Mouse (Mus musculus) heart, postnatal 0 days (tissue): ENCODE results near the gene Pofut1.

Source experiments
- CTCF ChIP-seq: IDR thresholded peaks from 2 replicates; pipeline ENCODE4 v1.5.1; 2016; ENCODE audit warnings: antibody characterized with exemption, control low read depth, low read depth
- EP300 ChIP-seq: IDR thresholded peaks from 2 replicates; pipeline ENCODE4 v1.6.1; 2016; ENCODE audit warnings: antibody characterized with exemption, low read depth

- TF ChIP-seq CTCF = no peak
- no peak for TF ChIP-seq EP300
Measured at GRCm38 (mm10) chr2:153225595-153225953, 15.8 kb upstream of the Pofut1 start.
